Mouse (Mus musculus): ENCODE results near the gene Nt5dc3.

- TF ChIP-seq POLR2A (IDR thresholded peaks at IDR 0.05; ENCODE audit: borderline replicate concordance, extremely low read depth, insufficient read depth, insufficient read length, poor library complexity, severe bottlenecking), result no peak
- TF ChIP-seq CTCF (IDR thresholded peaks at IDR 0.05; ENCODE audit: borderline replicate concordance, extremely low read depth, insufficient read depth, insufficient read length), result no peak
Observed at GRCm38 (mm10) chr10:86762384-86762730, 16.4 kb upstream of the Nt5dc3 start.
